23 mouse cellular contexts compared by ENCODE assay signal in the genomic region with DNA sequence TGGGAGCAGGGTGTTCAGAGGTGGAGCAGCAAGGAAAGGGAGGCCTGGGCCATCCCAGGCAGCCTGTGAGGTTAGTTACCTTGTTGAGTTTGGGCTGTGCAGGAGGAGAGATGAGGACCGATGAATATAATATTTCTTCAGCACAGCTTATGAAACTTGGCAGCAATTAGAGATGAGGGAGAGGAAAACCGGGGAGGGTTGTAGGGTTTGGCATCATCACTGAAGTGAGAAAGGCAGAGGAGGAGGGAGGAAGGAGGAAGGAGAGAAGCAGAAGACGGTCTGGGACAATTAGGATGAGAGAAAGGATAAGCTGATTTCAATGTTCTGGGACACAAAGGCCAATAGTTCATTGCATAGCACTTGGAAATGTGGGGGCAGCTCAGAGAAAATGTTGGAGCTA.
"Had no signal": no experiment of that assay in that cellular context is flagged by ENCODE, and none has a peak within 500 bp of the region (broad histone marks: within the 10 kb centered on the region; RNA-seq: fewer than 3 reads in every experiment).

No protein-coding gene starts in this region.

- DNase-seq: forebrain, postnatal 0 days; gastrocnemius, postnatal 14 days; heart, adult 2 months; heart, postnatal 14 days; heart, postnatal 4 days; kidney, postnatal 10 days; kidney, postnatal 25 days; kidney, postnatal 4 days; liver; liver, embryonic 13.5 days had no signal

- H3K27ac ChIP-seq: heart, adult 2 months; heart, embryonic 13.5 days; heart, embryonic 15.5 days; hindbrain, embryonic 10.5 days; hindbrain, embryonic 12.5 days; hindbrain, embryonic 14.5 days; intestine, embryonic 15.5 days; limb, embryonic 10.5 days; limb, embryonic 12.5 days; liver, embryonic 13.5 days; liver, embryonic 15.5 days had no signal

- H3K4me3 ChIP-seq: heart, adult 2 months; heart, embryonic 13.5 days; heart, embryonic 15.5 days; hindbrain, embryonic 10.5 days; hindbrain, embryonic 12.5 days; intestine, embryonic 15.5 days; left cerebral cortex, adult 2 months; limb, embryonic 10.5 days; limb, embryonic 12.5 days; liver, embryonic 13.5 days; liver, embryonic 15.5 days had no signal

- ATAC-seq: forebrain, postnatal 0 days; hindbrain, embryonic 16.5 days; inflammation-experienced regulatory T-cells, adult 6 months; intestine, embryonic 15.5 days; intestine, postnatal 0 days had no signal
